Mouse (Mus musculus) lung, adult 2 months (tissue): ENCODE results near the gene Traf7.

Experiments
- CTCF ChIP-seq: fragments of 200-500 bp; IDR thresholded peaks from 2 replicates; pipeline ENCODE4 v1.5.1; 2011; ENCODE audit warnings: mild to moderate bottlenecking, low read length, control low read depth; ENCODE audit not compliant: insufficient read depth
- POLR2A ChIP-seq: fragments of 200-500 bp; IDR thresholded peaks from 2 replicates; pipeline ENCODE4 v1.6.1; 2011; ENCODE audit warnings: low read depth, mild to moderate bottlenecking, control low read depth, low read length, borderline replicate concordance; ENCODE audit errors: extremely low read depth

DNA sequence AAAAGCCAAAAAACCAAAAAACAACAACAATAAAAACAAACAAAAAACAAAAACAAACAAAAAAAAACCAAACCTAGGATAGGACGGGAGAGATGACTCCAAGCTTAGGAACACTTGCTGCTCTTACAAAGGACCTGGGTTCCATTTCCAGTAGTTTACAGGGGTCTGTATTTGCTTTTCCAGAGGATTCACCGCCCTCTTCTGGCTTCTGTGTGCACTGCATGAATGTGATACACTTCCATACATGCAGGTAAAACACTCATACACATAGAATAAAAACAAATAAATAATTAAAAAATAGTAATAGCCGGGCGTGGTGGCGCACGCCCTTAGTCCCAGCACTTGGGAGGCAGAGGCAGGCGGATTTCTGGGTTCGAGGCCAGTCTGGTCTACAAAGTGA is 11.2 kb upstream of the Traf7 start:
- TF ChIP-seq POLR2A (no peak), CTCF (no peak)
